Mouse (Mus musculus): ENCODE results near the gene Gm10408. TPM values are rescaled to one million over a fixed set of nuclear protein-coding genes. Genes with fewer than 3 reads are reported as not detected.
"Not testable (repeated sequence)": the region's sequence is repeated elsewhere in the genome, so short reads cannot be mapped to it uniquely, and the experiment has no call there.

The Gm10408 gene
- 0.12 TPM in 1 of 2 replicates, not detected in the other for polyA plus RNA-seq (2015; fragmentation: Nextera tagmentation; extraction: Ambion mirVana)

- H3K9ac ChIP-seq (ENCODE audit: low read depth, low read length); ATAC-seq; H3K4me3 ChIP-seq (ENCODE audit: low read length); H3K4me2 ChIP-seq (ENCODE audit: low read length); H3K4me1 ChIP-seq (ENCODE audit: control insufficient read depth, insufficient read depth, low read depth, low read length); H3K36me3 ChIP-seq (ENCODE audit: control insufficient read depth, insufficient read depth, low read length); H3K27me3 ChIP-seq (replicated peaks; ENCODE audit: control insufficient read depth, insufficient read depth, low read length); H3K27ac ChIP-seq (ENCODE audit: low read depth, low read length); H3K9me3 ChIP-seq (ENCODE audit: control insufficient read depth, low read length): not testable (repeated sequence)
- no CpG with 5 or more reads among the region's 3 CpGs for WGBS
These were observed at the start of gene Gm10408 for GRCm38 (mm10) chr14:3449079-3449478. Gene Gm10408, plus strand, starts transcription at chr14:3449379.

- H3K9ac ChIP-seq (ENCODE audit: low read depth, low read length); H3K4me2 ChIP-seq (ENCODE audit: low read length); H3K4me1 ChIP-seq (ENCODE audit: control insufficient read depth, insufficient read depth, low read depth, low read length); ATAC-seq; H3K27ac ChIP-seq (ENCODE audit: low read depth, low read length); H3K27me3 ChIP-seq (replicated peaks; ENCODE audit: control insufficient read depth, insufficient read depth, low read length); H3K9me3 ChIP-seq (ENCODE audit: control insufficient read depth, low read length); H3K4me3 ChIP-seq (ENCODE audit: low read length); H3K36me3 ChIP-seq (ENCODE audit: control insufficient read depth, insufficient read depth, low read length): not testable (repeated sequence)
- WGBS, result no CpG with 5 or more reads among the region's 32 CpGs
These were observed 36.9 kb upstream of the Gm10408 start, which contains the start of gene Gm10409 for GRCm38 (mm10) chr14:3412314-3412713. Gene Gm10409, plus strand, starts transcription at chr14:3412614.

- not testable (repeated sequence) for H3K36me3 ChIP-seq (ENCODE audit: control insufficient read depth, insufficient read depth, low read length)
These were observed 21.4 kb upstream of the Gm10408 start, which contains the start of gene Gm3005 for GRCm38 (mm10) chr14:3427803-3428202. Gene Gm3005, plus strand, starts transcription at chr14:3428103.

More at GRCm38 (mm10) chr14:3427803-3428202, 21.4 kb upstream of the Gm10408 start, which contains the start of gene Gm3005:
- not testable (repeated sequence) for H3K9ac ChIP-seq (ENCODE audit: low read depth, low read length); H3K27me3 ChIP-seq (replicated peaks; ENCODE audit: control insufficient read depth, insufficient read depth, low read length); ATAC-seq; H3K4me3 ChIP-seq (ENCODE audit: low read length); H3K4me2 ChIP-seq (ENCODE audit: low read length); H3K27ac ChIP-seq (ENCODE audit: low read depth, low read length); H3K4me1 ChIP-seq (ENCODE audit: control insufficient read depth, insufficient read depth, low read depth, low read length); H3K9me3 ChIP-seq (ENCODE audit: control insufficient read depth, low read length)
- WGBS, result no CpG with 5 or more reads among the region's 2 CpGs

Other genes starting within 250 kb of the Gm10408 start
- 35.8 and 39.9 TPM in 2 replicates for gene D830030K20Rik, start 240.9 kb upstream of the Gm10408 start, polyA plus RNA-seq (2015; fragmentation: Nextera tagmentation; extraction: Ambion mirVana)
- gene Gm2956, start 116.8 kb upstream of the Gm10408 start, polyA plus RNA-seq (2015; fragmentation: Nextera tagmentation; extraction: Ambion mirVana), result 0.21 TPM in 1 of 2 replicates, not detected in the other
- gene Gm10413, start 54.3 kb upstream of the Gm10408 start, polyA plus RNA-seq (2015; fragmentation: Nextera tagmentation; extraction: Ambion mirVana), result not detected in 2 replicates
- gene Gm10409, start 36.8 kb upstream of the Gm10408 start, polyA plus RNA-seq (2015; fragmentation: Nextera tagmentation; extraction: Ambion mirVana), result 19.9 and 23.2 TPM in 2 replicates
- gene Gm3005, start 21.3 kb upstream of the Gm10408 start, polyA plus RNA-seq (2015; fragmentation: Nextera tagmentation; extraction: Ambion mirVana), result 11.2 and 13.9 TPM in 2 replicates
- not detected in 2 replicates for gene Gm3012, start 185.1 kb downstream of the Gm10408 start, polyA plus RNA-seq (2015; fragmentation: Nextera tagmentation; extraction: Ambion mirVana)
- gene Gm3020, start 202.7 kb downstream of the Gm10408 start, polyA plus RNA-seq (2015; fragmentation: Nextera tagmentation; extraction: Ambion mirVana), result 19.9 and 23.2 TPM in 2 replicates
- gene Gm3043, start 239.4 kb downstream of the Gm10408 start, polyA plus RNA-seq (2015; fragmentation: Nextera tagmentation; extraction: Ambion mirVana), result not detected in 2 replicates